Mouse (Mus musculus) stomach, embryonic 15.5 days (tissue): Measurements from ENCODE around the gene Paqr8. TPM values are rescaled to one million over a fixed set of nuclear protein-coding genes. Genes with fewer than 3 reads are reported as not detected.

ENCODE experiments used
- ATAC-seq: fragments of 200-750 bp; cut with Nextera tagmentation; 2 replicates; pipeline ENCODE4 v1.8.0; 2017; ENCODE audit warnings: low read depth, moderate number of reproducible peaks, moderate TSS enrichment; ENCODE audit not compliant: insufficient read depth, low FRiP score
- H3K27ac ChIP-seq: fragments of 300-500 bp; sonication (generic); 2 replicates; pipeline ENCODE4 v1.5.1; 2015; ENCODE audit warnings: mild to moderate bottlenecking, inconsistent platforms
- H3K27me3 ChIP-seq: fragments of 300-500 bp; sonication (generic); replicated peaks from 2 replicates; pipeline ENCODE4 v1.6.1; 2015; ENCODE audit warnings: inconsistent platforms
- H3K36me3 ChIP-seq: fragments of 300-500 bp; sonication (generic); 2 replicates; pipeline ENCODE4 v1.6.1; 2015; ENCODE audit warnings: inconsistent platforms
- H3K4me1 ChIP-seq: fragments of 300-500 bp; sonication (generic); 2 replicates; pipeline ENCODE4 v1.6.1; 2015; ENCODE audit warnings: inconsistent platforms
- H3K4me2 ChIP-seq: fragments of 300-500 bp; sonication (generic); 2 replicates; pipeline ENCODE4 v1.6.1; 2015; ENCODE audit warnings: mild to moderate bottlenecking, inconsistent platforms
- H3K4me3 ChIP-seq: fragments of 300-500 bp; sonication (generic); replicated peaks from 2 replicates; pipeline ENCODE4 v1.5.1; 2015; ENCODE audit warnings: inconsistent platforms
- H3K9ac ChIP-seq: fragments of 300-500 bp; sonication (generic); 2 replicates; pipeline ENCODE4 v1.6.1; 2015; ENCODE audit warnings: inconsistent platforms
- H3K9me3 ChIP-seq: fragments of 300-500 bp; sonication (generic); 2 replicates; pipeline ENCODE4 v1.6.1; 2016; ENCODE audit warnings: inconsistent platforms
- WGBS: fragments of 180-500 bp; shearing (Covaris S2); methylation state at CpG from one replicate; pipeline ENCODE4 v1.1.7; 2015; 5-methylcytosine and 5-hydroxymethylcytosine counted together
- polyA plus RNA-seq: library from polyadenylated mRNA; unstranded; fragments of >200 nt; fragmentation: Nextera tagmentation; extraction: Ambion mirVana; gene quantifications from 2 replicates; pipeline ENCODE4 v1.2.1, GENCODE M21; 2015

The Paqr8 gene
- polyA plus RNA-seq, 1 experiment from 2014 or later, result 9.3 TPM

- Histone ChIP-seq H3K9ac (no peak overlapping the region), H3K9me3 (no peaks in the 10 kb centered on the region), H3K4me2 (no peak overlapping the region), H3K36me3 (peaks cover 5% of the 10 kb centered on the region; the same call in 1 of the 2 replicates), H3K27me3 (no peaks in the 10 kb centered on the region), H3K27ac (no peak overlapping the region), H3K4me3 (no peak overlapping the region), H3K4me1 (no peaks in the 10 kb centered on the region)
- no peak for ATAC-seq
- 27% methylated on average over 3 of the region's 3 CpGs for WGBS
Measured at GRCm38 (mm10) chr1:20939046-20939445, 48.6 kb downstream of the Paqr8 start.

GRCm38 (mm10) chr1:20940151-20940550 is 49.7 kb downstream of the Paqr8 start:
- peak overlapping the region; percentile 25; the same call in 1 of the 2 replicates for H3K4me2 ChIP-seq
- H3K27me3 ChIP-seq, result no peaks in the 10 kb centered on the region
- no peaks in the 10 kb centered on the region for H3K4me1 ChIP-seq
- WGBS, result 58% methylated on average over 16 of the region's 16 CpGs
- ATAC-seq, result peak; percentile 84; the same call in 1 of the 2 replicates
- no peak overlapping the region for H3K27ac ChIP-seq
- no peaks in the 10 kb centered on the region for H3K9me3 ChIP-seq
- no peak overlapping the region for H3K4me3 ChIP-seq
- no peaks in the 10 kb centered on the region for H3K36me3 ChIP-seq
- no peak overlapping the region for H3K9ac ChIP-seq

GRCm38 (mm10) chr1:20941322-20941721 is 50.9 kb downstream of the Paqr8 start:
- H3K36me3 ChIP-seq, result no peaks in the 10 kb centered on the region
- H3K27me3 ChIP-seq, result no peaks in the 10 kb centered on the region
- 54% methylated on average over 2 of the region's 2 CpGs for WGBS
- no peak overlapping the region for H3K4me2 ChIP-seq
- no peaks in the 10 kb centered on the region for H3K9me3 ChIP-seq
- no peak overlapping the region for H3K27ac ChIP-seq
- no peak overlapping the region for H3K9ac ChIP-seq
- H3K4me3 ChIP-seq, result no peak overlapping the region
- no peak for ATAC-seq
- H3K4me1 ChIP-seq, result no peaks in the 10 kb centered on the region

GRCm38 (mm10) chr1:20941857-20942256 is 51.5 kb downstream of the Paqr8 start:
- WGBS, result 81% methylated on average over 7 of the region's 7 CpGs

GRCm38 (mm10) chr1:20943016-20943415 is 52.6 kb downstream of the Paqr8 start:
- Histone ChIP-seq H3K36me3 (no peaks in the 10 kb centered on the region), H3K4me1 (no peaks in the 10 kb centered on the region), H3K9ac (no peak overlapping the region), H3K4me3 (no peak overlapping the region), H3K27me3 (no peaks in the 10 kb centered on the region), H3K4me2 (no peak overlapping the region), H3K27ac (no peak overlapping the region), H3K9me3 (no peaks in the 10 kb centered on the region)
- WGBS, result 92% methylated on average over 2 of the region's 2 CpGs
- no peak for ATAC-seq

More at GRCm38 (mm10) chr1:20941857-20942256, 51.5 kb downstream of the Paqr8 start:
- Histone ChIP-seq H3K27ac (no peak overlapping the region), H3K4me3 (no peak overlapping the region), H3K36me3 (no peaks in the 10 kb centered on the region), H3K4me2 (no peak overlapping the region), H3K9me3 (no peaks in the 10 kb centered on the region), H3K4me1 (no peaks in the 10 kb centered on the region), H3K27me3 (no peaks in the 10 kb centered on the region), H3K9ac (no peak overlapping the region)
- no peak for ATAC-seq

GRCm38 (mm10) chr1:20951300-20951763 is 60.9 kb downstream of the Paqr8 start, which contains the start of gene Efhc1:
Gene Efhc1 (plus strand): TSS chr1:20951626.
- H3K27ac ChIP-seq, result peak within 1 kb of the TSS; percentile 60; the same call in 1 of the 2 replicates
- WGBS, result 2% methylated on average over 23 of the region's 23 CpGs

GRCm38 (mm10) chr1:20951799-20952198 is 61.4 kb downstream of the Paqr8 start:
- no peak for ATAC-seq
- peak overlapping the region; percentile 32; the same call in 1 of the 2 replicates for H3K9ac ChIP-seq
- 6% methylated on average over 16 of the region's 16 CpGs for WGBS
- 0 out of 2 replicates have a peak, but pooled peaks cover 5% of the 10 kb centered on the region for H3K4me1 ChIP-seq
- H3K36me3 ChIP-seq, result no peaks in the 10 kb centered on the region
- no peaks in the 10 kb centered on the region for H3K27me3 ChIP-seq
- H3K4me3 ChIP-seq, result peak overlapping the region; percentile 58
- H3K4me2 ChIP-seq, result peak overlapping the region; percentile 60
- no peaks in the 10 kb centered on the region for H3K9me3 ChIP-seq
- peak overlapping the region; percentile 60; the same call in 1 of the 2 replicates for H3K27ac ChIP-seq

More at GRCm38 (mm10) chr1:20951300-20951763, 60.9 kb downstream of the Paqr8 start, which contains the start of gene Efhc1:
- Histone ChIP-seq H3K9me3 (no peaks in the 10 kb centered on the region), H3K4me3 (peak within 1 kb of the TSS; percentile 58), H3K27me3 (no peaks in the 10 kb centered on the region), H3K4me2 (peak within 1 kb of the TSS; percentile 60), H3K36me3 (no peaks in the 10 kb centered on the region), H3K9ac (peak within 1 kb of the TSS; percentile 32; the same call in 1 of the 2 replicates), H3K4me1 (0 out of 2 replicates have a peak, but pooled peaks cover 5% of the 10 kb centered on the region)
- ATAC-seq, result peak; percentile 97

GRCm38 (mm10) chr1:20954876-20955275 is 64.5 kb downstream of the Paqr8 start:
- Histone ChIP-seq H3K36me3 (no peaks in the 10 kb centered on the region), H3K9ac (no peak overlapping the region), H3K9me3 (no peaks in the 10 kb centered on the region), H3K27me3 (no peaks in the 10 kb centered on the region), H3K4me2 (no peak overlapping the region), H3K4me3 (no peak overlapping the region), H3K27ac (no peak overlapping the region), H3K4me1 (0 out of 2 replicates have a peak, but pooled peaks cover 5% of the 10 kb centered on the region)
- 83% methylated on average over 3 of the region's 3 CpGs for WGBS
- ATAC-seq, result no peak

- Histone ChIP-seq H3K9me3 (no peaks in the 10 kb centered on the region), H3K4me2 (no peak overlapping the region), H3K4me3 (no peak overlapping the region), H3K9ac (no peak overlapping the region), H3K27me3 (no peaks in the 10 kb centered on the region), H3K36me3 (no peaks in the 10 kb centered on the region), H3K27ac (no peak overlapping the region), H3K4me1 (no peaks in the 10 kb centered on the region)
- 77% methylated on average over 2 of the region's 2 CpGs for WGBS
- ATAC-seq, result no peak
Measured at GRCm38 (mm10) chr1:20969642-20970041, 79.2 kb downstream of the Paqr8 start.

- Histone ChIP-seq H3K4me2 (no peak overlapping the region), H3K9me3 (no peaks in the 10 kb centered on the region), H3K4me1 (no peaks in the 10 kb centered on the region), H3K27ac (no peak overlapping the region), H3K9ac (no peak overlapping the region), H3K4me3 (no peak overlapping the region), H3K36me3 (no peaks in the 10 kb centered on the region), H3K27me3 (no peaks in the 10 kb centered on the region)
- WGBS, result 90% methylated on average over 6 of the region's 6 CpGs
- no peak for ATAC-seq
Measured at GRCm38 (mm10) chr1:20973389-20973788, 83.0 kb downstream of the Paqr8 start.

GRCm38 (mm10) chr1:20974341-20975135 is 84.1 kb downstream of the Paqr8 start:
- WGBS, result 63% methylated on average over 9 of the region's 9 CpGs
- no peak for ATAC-seq

GRCm38 (mm10) chr1:20980553-20980952 is 90.1 kb downstream of the Paqr8 start:
- Histone ChIP-seq H3K4me1 (no peaks in the 10 kb centered on the region), H3K27me3 (no peaks in the 10 kb centered on the region), H3K9ac (no peak overlapping the region), H3K36me3 (no peaks in the 10 kb centered on the region), H3K4me2 (no peak overlapping the region), H3K27ac (no peak overlapping the region), H3K4me3 (no peak overlapping the region), H3K9me3 (no peaks in the 10 kb centered on the region)
- ATAC-seq, result no peak
- 69% methylated on average over 1 of the region's 1 CpGs for WGBS

More at GRCm38 (mm10) chr1:20974341-20975135, 84.1 kb downstream of the Paqr8 start:
- no peak overlapping the region for H3K4me3 ChIP-seq
- no peaks in the 10 kb centered on the region for H3K36me3 ChIP-seq
- H3K27me3 ChIP-seq, result no peaks in the 10 kb centered on the region
- no peaks in the 10 kb centered on the region for H3K4me1 ChIP-seq
- no peaks in the 10 kb centered on the region for H3K9me3 ChIP-seq
- no peak overlapping the region for H3K4me2 ChIP-seq
- no peak overlapping the region for H3K9ac ChIP-seq
- no peak overlapping the region for H3K27ac ChIP-seq
